Mouse (Mus musculus) c-Kit-positive CD71-positive TER-119-positive erythroid progenitor cells, embryonic 14.5 days (primary cell): Measurements from ENCODE around the gene Ano6.

ENCODE experiments used
- DNase-seq: peaks from one replicate; pipeline ENCODE4 v3.0.0-alpha.2; 2013; ENCODE audit warnings: low spot score

The Ano6 gene

DNA sequence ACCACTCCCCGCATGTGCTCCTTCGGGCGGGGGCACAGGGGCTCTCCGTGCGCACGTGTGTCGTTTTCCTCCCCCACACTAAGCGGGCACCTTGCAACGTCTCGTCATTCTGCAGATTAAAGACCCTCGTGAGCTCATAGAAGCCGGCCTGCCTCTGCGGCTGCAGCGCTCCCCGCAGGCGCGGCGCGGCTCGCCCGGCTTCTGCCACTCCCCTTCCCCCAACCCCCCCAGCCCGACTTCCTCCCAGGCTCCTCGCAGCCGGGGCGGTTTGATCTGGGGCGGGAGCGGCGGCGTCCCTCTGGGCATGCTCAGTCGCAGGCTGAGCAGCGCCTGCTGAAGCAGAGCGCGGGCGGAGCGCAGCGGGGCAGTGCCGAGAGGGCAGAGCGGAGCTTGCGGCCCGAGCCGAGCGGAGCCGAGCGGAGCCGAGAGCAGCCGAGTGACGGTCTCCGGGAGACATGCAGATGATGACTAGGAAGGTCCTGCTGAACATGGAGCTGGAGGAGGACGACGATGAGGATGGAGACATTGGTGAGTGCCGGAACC, at the start of gene Ano6:
Gene Ano6 (plus strand): TSS at position 315 of the 543 bp plus-strand sequence.
- peak; percentile 74 for DNase-seq

DNA sequence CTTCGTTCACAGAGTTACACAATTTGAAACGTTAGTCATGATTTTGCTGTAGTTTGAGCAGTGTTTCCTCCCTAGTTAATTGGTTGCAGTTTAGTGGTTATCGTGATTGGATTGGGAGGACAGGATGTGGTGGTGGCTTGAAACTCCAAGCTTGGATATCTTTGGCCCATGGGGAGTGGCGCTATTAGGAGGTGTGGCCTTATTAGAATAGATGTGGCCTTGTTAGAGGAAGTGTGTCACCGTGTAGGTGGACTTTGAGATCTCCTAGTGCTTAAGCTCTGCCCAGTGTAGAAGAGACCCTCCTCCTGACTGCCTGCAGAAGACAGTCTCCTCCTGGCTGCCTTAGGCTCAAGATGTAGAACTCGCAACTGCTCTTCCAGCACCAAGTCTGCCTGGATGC, 47.7 kb upstream of the Ano6 start:
- no peak for DNase-seq

DNA sequence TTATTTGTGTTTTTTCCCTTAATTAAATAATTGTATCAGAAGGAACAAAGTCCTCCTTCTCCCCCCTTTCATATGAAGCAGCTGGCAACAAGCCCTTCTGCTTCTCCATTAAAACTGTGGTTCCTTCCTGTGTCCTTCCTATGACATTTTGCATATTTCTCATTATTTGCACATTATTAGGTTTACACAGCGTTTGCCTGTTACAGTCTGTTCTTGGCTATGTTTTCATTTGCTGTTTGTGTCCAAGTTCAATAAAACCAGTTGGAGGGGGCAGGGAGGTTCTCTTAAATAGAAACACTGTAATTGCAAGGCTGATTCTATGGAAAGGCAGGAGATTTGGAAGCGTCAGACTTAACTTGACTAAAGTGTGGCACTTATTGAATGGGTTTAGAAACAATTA, 46.8 kb upstream of the Ano6 start:
- no peak for DNase-seq

DNA sequence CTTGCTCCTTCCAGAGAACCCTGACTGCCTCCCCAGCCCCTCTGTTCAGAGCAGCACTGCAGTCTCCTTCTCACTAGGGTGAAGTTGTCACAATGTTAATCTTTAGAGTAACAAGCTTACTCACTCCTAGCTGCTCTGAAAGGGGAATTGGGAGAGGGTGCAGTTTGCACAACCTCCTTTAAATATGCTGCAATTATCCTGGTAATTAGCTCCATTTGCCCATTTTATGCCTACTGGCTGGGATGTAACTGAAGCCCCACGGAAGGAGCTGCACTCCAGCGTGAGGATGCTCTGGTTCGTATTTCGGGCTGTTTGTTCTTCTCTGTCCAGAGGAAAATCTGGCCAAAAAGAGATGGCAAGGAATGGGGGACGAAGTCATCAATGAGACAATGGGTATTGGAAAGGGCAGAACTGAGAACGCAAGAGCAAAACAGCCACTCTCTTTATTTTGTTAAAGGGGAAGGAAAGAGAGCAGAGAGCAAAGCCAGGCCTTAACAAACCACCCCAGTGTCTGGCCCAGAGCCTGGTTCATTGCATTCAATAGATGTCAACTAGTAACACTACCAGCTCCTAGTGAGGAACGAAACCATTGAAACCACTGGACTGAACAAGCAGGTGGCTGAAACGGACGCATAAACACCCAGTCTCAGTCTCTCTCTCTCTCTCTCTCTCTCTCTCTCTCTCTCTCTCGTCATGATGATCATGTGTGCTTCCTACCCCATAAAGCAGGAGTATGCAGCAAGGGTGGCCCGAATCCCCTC, 45.1 kb upstream of the Ano6 start:
- DNase-seq: no peak

DNA sequence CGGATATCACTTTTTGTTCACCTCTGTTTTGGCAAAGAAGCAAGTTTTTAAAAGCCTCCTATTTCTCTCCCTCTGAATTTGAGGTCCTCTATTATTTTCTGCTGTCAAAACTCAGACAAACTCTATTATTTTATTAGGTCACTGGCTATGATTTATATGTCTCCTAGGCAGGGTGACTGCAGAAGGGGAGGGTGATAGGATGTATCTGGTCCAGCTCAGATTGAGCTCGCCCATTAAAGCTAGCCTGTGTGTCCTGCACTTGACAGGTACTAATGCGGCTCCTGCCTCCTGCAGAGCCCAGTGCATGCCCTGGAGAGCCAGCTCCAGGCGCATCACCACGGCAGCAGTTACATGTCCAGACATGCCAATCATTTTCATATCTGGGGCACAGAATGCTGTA, 44.1 kb upstream of the Ano6 start:
- no peak for DNase-seq

DNA sequence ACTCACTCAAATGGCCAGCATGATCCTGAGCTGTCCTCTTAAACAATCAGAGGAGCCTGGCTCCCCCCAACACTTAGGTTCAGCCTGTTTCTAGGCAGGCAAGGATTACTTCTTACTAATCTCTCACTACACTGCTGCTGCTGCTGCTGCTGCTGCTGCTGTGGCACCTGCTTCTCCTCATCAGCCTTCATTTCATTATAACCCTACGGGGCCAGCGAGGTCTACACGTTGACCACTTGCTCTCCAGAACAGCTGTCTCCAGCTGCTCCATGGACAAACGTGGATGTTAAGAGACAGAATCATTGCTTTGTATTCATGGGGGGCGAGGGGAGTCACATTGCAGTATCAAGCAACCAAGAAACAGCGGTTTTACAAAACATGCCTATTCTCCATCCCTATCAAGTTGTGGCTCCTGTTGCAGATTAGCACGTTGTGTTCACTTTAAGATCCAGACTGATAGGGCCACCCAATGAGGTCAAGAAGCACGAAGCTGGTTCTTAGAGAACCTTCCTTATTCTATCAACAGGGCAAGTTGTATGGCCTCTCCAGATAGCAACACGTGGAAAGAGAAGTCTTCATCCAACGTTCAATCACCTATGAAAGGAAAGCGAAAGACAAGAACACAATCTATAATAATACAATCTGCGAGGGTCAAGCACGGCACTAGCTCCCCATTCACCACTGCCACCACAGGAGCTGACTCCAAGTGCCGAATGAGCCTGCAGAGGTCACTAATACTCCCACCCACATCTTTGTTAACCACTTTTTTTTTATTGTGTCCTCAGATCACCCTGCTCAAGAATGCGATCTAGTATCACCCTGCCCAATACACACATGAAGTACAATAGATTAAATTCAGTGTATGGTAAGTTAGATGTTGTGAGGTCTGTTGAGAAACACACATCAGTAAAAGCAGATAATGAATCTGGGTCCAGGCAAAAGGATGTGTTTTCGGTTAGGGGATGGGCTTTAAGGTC, 43.4 kb upstream of the Ano6 start:
- no peak for DNase-seq

DNA sequence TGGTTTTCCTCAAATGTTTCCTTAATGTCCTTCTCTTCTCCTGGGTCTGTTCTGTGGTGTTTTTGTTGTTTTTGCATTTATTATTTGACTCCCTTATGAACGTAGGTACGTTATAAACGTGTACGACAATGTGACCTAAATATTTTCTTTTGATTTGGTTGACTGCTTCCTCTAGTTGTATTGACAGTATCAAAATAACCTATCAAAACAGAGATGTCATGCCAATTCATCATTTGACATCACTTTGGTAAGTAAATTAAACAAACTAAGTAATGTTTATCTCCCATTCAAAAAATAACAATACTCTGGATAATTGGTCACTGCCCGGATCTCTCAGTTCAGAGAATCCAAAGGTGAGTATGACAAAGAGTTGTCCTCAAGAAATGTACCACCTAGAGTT, 41.4 kb upstream of the Ano6 start:
- no peak for DNase-seq

DNA sequence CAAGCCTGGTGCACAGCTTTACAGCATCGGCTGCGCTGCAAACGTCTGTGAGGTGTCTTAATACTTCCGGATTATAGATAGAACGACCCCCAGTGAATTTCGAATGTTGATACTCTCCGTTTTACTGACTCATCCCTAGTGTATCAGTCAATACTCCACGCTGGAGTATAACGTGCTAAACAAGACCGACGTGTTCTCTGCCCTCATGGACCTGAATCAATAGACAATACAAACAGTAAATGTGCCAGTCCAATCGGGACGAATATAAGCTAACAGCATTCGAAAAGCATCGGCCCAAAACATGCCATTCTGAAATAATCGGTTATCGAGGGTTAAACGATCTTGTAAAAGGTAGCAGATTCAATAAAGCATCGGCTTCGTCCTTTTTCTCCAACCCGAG, 40.6 kb upstream of the Ano6 start:
- DNase-seq: no peak

DNA sequence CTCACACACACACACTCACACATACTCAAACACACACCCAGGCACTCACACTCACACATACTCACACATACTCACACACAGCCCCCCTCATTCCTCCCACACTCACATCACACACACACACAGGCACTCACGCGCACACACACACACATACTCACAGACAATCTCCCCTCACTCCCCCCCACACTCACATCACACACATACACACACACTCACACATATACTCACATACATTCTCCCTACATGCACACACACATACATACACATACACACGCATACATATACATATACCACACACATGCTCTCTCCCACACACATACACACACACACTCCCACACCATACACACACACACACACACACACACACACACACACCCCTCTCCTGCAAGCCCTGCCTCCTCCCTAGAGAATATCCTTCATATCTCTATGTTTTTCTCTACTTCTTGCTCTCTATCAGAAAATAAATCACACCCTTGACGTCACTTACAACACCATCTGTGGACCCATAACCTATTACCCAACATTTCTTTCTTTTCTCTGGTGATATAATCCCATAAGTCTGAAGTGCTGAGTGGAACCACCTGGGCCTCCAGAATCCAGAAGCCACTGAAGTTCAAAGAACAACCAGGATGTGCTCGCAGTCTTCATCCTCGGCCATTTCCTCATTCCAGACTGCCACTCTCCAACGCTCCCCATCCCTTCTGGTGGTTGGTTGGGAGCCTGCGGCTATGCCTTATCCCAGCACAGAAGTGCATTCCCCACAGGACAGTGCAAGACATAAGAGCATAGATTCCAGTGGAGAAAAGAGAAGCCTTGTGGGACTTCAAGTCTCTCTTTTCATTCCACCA, 38.6 kb upstream of the Ano6 start:
- DNase-seq: no peak

DNA sequence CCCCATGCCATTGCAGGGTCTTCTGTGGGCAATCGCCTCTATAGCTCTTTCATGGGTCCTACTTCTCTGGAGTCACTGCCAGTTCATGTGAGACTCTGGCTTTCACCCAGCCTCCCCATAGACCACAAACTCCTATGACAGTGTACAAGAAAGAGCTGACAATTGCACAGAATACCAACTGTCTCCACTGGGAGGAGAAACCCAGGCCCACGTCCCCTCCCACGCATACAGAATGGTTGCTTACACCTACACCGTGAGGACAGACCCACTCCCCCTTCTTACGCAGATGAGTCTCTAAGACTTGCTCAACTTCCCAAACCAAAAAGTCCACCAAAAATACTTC, 38.0 kb upstream of the Ano6 start:
- no peak for DNase-seq

DNA sequence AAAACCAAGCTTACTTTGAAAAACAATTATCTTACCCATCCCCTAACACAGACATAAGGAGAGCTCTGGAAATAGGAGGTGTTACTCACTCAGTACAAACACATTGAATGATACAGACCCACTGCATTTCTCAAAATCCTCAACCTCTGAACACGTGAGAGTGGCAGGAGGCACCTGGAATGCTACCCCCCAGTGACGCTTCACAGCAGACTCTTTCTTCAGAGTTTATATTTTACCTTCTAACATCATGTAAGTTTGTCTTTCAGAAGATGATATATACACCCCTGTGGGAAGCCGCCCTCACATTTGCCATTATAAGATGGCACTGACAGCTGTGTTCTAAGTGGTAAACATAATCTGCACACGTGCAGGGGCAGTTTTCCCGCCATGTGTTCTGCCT, 37.6 kb upstream of the Ano6 start:
- DNase-seq: no peak

DNA sequence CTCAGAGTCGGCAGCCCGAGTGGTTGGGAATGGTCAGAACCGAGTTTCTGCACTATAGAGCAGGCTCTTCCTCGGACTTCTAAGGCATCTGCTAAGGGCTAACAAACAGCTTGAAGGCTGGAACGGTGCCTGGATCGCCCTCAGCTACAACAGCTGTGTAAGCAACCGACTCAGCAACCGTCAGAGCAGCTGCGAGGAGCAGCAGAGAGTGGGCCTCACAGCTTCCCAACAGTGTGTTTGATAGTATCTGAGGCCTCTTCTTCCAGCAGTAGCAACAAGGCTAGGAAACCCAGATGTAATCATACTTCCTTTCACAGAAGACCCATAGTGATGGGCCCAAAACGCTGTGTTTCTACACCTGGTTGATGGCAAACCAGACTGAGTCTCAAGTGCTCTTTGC, 33.5 kb upstream of the Ano6 start:
- DNase-seq: no peak

DNA sequence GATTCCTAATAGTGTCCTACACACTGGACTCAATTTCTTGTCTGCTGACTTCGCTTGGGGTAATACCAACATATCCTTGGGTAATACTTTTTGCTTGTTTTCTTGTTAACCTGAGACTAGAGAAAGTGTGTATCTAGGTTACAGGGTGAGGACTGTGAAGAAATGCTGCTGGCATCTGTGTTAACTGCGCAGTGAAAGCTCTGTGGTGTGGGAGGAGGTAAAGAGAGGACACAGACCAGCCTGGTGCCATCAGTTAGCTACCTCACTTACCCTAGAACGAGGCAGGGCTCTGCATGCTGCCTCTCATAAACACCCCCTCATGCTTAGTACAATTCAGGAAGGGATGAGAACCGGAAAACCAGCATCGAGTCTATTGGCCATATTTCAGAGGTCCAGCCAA, 32.6 kb upstream of the Ano6 start:
- DNase-seq: no peak

DNA sequence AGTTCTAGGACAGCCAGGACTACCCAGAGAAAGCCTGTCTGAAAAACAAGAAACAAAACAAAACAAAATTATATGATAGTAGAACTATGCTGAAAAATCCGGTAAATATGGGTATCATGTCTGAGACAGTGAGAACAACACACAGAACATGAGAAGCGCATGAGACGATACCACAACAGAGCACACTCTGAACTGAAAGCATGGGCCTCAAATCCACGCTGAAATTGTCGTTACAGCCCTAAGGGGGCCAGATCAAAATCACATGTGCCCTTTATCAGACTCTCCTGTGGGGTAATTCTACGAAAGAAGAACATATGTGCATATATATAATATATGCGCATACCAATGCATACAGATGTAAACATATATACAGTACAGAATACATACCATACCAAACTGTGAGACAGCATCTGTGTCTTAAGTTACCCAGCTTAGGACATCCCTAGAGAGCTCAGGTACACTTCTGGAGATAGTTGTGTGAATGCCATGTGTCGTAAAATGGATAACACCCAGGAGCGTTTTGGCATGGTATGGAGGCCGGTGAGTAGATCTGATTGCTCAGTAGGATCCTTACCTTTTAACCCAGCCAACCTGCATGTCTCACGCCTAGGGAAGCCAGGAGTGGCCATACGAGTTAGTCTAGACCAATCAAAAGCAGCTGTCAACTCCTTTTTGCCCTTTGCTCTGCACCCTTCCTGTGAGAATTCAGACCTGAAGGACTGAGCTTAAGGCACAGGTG, 31.8 kb upstream of the Ano6 start:
- no peak for DNase-seq

DNA sequence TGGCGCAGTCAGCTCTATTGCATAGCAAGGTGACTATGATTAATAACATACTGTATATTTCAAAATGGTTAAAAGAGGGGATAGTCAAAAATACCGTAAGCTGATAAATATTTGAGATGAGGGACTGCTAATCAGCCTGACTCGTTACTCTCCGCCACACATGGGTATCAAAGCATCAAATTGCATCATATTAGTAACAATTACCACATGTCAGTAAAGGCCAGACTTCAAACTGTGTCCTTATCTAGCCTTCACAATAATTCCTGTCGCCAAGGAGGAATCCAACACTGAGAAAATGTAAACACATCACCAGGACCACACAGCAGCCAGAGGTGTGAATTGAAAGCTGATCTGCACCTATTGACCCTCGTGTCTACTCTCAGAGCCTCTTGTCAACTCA, 30.8 kb upstream of the Ano6 start:
- no peak for DNase-seq

DNA sequence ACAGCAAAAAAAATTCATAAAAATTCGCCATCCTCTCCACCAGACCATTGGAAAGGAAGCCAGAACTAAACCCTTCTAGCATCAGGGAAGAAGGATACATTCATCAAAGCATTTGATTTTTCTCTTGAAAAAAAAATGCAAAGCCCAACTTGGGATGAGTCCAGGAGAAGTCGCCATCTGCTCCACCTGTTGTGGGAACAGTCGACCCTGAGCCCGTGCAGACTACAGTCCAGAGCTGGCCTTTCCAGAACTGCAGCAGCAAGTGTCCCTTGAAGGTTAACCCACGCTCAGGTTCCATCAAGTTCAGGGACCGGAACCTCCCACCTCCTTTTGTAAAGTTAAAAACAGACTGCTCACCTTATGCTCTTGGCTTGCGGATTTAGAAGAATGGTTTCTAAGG, 29.2 kb upstream of the Ano6 start:
- no peak for DNase-seq

DNA sequence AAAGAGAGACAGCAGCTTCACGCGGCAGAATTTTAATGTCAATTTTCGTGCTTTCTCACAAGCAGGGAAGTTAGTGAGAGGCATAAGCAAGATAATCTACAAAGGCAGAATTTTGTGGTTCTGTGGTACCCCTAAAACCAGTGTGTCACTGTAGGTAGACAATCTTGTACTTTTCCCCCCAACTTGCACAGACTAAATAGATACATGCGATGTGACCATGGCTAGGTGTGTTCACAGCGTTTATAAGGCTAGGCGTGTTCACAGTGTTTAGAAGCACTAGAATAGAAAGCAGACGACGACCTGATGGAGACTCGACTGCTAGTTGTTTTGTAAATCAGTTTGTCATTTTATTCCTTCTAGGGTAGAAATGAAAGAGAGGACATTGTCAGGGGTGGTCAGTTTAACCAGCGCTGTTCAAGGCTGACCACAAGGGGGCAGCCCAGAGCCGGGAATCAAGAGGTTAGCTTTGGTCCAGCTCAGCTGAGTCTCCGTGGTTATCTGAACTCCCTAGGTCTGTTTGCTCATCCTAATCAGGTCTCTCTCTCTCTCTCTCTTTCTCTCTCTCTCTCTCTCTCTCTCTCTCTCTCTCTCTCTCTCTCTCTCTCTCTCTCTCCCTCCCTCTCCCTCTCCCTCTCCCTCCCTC, 27.9 kb upstream of the Ano6 start:
- DNase-seq: peak; percentile 61

DNA sequence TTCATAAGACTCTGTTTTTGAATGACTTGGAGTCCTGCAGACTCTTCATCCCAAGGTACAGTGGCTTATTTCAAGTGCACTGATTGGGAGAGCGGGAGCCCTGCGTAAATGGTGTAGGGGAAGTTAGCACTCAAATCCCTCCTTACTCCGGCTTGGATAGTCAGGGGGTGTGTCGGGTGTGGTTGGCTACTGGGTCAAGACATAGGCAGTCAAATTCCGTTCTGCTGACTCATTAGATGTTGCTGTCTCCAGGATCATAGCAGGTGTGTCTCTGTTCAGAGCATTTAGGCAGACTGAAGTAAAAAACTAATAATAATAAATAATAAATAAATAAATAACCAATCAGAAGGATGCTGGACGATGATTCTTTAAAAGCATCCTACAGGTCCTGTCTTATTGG, 27.2 kb upstream of the Ano6 start:
- DNase-seq: no peak

DNA sequence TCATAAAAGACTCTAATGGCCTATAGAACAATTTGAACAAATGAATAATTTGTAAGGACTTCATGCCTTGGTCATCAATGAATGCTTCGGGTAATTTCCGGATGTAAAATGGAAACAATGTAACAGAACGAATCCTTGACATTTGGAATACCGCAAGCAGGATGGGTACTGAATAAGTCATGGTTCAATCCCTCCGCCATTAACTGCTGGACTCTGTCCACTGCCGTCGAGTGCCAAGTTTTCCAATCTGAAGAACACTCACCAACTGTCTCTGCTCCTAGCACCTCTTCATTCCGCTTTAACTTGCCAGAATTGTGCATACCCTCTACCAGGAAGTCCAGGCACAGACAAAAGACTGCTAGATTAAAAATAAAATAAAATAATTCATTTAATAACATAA, 25.4 kb upstream of the Ano6 start:
- no peak for DNase-seq

DNA sequence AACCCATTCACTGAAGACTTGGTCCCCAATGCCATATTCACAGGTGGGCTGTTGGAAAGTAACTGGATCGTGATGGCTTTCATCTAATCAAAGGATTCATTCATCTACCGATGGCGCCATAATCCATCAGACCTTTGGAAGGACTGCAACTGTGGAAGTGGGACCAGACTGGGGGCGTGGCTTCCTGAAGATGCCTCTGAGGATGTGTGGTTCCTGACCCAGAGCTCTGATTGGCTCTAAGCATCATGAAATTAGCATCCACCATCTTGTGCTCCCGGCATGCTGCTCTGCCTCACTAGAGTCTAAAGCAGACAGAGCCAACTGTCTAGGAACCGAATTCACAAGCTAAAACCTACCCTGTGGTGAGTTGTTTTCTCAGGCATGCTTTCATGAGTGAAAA, 24.7 kb upstream of the Ano6 start:
- no peak for DNase-seq

DNA sequence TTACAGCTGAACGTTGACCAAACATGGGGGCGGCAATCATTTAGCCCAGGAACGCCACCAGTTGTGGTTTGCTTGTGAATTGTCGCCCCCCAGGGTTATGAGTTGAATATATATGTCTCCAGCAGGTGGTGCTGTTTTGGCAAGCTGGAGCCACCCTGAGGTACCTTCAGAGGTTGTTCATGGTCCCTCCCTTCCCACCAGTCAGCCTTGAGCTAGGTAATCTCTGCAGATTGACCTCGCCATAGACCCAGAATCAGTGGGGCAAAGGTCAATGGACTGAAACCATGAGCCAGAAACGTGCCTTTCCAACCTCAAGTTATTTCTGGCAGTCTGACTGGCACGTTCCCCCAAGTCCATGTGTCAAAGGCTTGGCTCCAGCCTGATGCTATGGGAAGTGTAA, 22.8 kb upstream of the Ano6 start:
- no peak for DNase-seq
